Mouse (Mus musculus): ENCODE data around the gene Fanci. TPM values are rescaled to one million over a fixed set of nuclear protein-coding genes. Genes with fewer than 3 reads are reported as not detected.

The Fanci gene
- total RNA-seq, 1 experiment = 33.0 TPM

DNA sequence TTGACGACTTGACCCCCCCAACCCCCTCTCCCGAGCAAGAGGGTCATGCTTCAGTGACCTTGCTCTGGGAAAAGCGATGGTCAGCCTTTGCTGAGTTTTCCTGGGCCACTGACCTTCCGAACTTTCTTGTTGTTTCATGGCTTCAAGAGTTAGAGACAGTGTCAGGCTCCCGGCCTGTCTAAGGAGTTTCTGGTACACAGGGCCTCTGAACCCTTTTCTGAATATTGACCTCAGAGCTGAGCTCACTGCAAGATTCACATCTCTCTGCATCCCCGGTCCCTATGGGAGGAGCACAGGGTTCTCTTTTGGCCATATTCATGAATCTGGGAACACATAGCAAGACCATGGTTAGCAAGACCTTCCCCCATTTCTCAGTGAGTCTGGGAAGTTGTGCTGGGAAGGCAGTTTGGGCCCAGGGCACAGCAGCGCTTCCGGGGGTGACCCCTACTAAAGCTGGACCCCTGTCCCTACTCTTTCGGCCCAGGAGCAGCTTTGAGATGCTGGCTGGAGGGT is 105.1 kb downstream of the Fanci start:
- in situ Hi-C loops (cut with MboI; ENCODE audit: low sequenced_read_pairs in 2 of 2, unreplicated experiment in 2 of 2) = loop anchor here (5.0 to 10.0 kb wide), 2 partner anchors 40 to 98 kb away; no protein-coding TSS in a partner anchor
- TF ChIP-seq ZC3H11A (IDR thresholded peaks at IDR 0.05; ENCODE audit: borderline replicate concordance, low read depth, low read length) = no peak
- Histone ChIP-seq H3K27ac (ENCODE audit: insufficient read depth, low read depth, low read length, poor library complexity, severe bottlenecking) (no peak overlapping the region), H3K9me3 (ENCODE audit: control insufficient read depth, insufficient read depth, low read depth, low read length) (no peaks in the 10 kb centered on the region), H3K4me1 (ENCODE audit: control insufficient read depth in 2 of 2, insufficient read depth in 2 of 2, low read length in 2 of 2, poor library complexity in 1 of 2) (peaks cover 0 to 9% of the 10 kb centered on the region in 2 experiments; a peak in 1 of 4 replicates), H3K9ac (ENCODE audit: insufficient read depth, low read depth, low read length, poor library complexity, severe bottlenecking) (no peak overlapping the region), H3K36me3 (ENCODE audit: control insufficient read depth, insufficient read depth, low read length, poor library complexity, severe bottlenecking) (no peaks in the 10 kb centered on the region), H3K4me3 (ENCODE audit: insufficient read depth in 1 of 2, low read depth in 1 of 2, low read length in 2 of 2, poor library complexity in 1 of 2, severe bottlenecking in 1 of 2) (no peak overlapping the region)
- no peak for DNase-seq (ENCODE audit: low read depth, low spot score)

- peaks cover 0 to 9% of the 10 kb centered on the region in 2 experiments; a peak in 1 of 4 replicates for H3K4me1 ChIP-seq (ENCODE audit: control insufficient read depth in 2 of 2, insufficient read depth in 2 of 2, low read length in 2 of 2, poor library complexity in 1 of 2)
Observed at GRCm38 (mm10) chr7:79497701-79498115, 106.0 kb downstream of the Fanci start.

GRCm38 (mm10) chr7:79498356-79498755 is 106.6 kb downstream of the Fanci start:
- in situ Hi-C loops (cut with MboI; ENCODE audit: low sequenced_read_pairs in 2 of 2, unreplicated experiment in 2 of 2) = loop anchor here (5.0 to 10.0 kb wide), 2 partner anchors 39 to 96 kb away; no protein-coding TSS in a partner anchor
- no peak overlapping the region for H3K27ac ChIP-seq (ENCODE audit: insufficient read depth, low read depth, low read length, poor library complexity, severe bottlenecking)
- H3K9ac ChIP-seq (ENCODE audit: insufficient read depth, low read depth, low read length, poor library complexity, severe bottlenecking) = no peak overlapping the region

More at GRCm38 (mm10) chr7:79497701-79498115, 106.0 kb downstream of the Fanci start:
- Histone ChIP-seq H3K36me3 (ENCODE audit: control insufficient read depth, insufficient read depth, low read length, poor library complexity, severe bottlenecking) (no peaks in the 10 kb centered on the region), H3K9me3 (ENCODE audit: control insufficient read depth, insufficient read depth, low read depth, low read length) (no peaks in the 10 kb centered on the region), H3K27ac (ENCODE audit: insufficient read depth, low read depth, low read length, poor library complexity, severe bottlenecking) (no peak overlapping the region), H3K9ac (ENCODE audit: insufficient read depth, low read depth, low read length, poor library complexity, severe bottlenecking) (no peak overlapping the region), H3K4me3 (ENCODE audit: insufficient read depth in 1 of 2, low read depth in 1 of 2, low read length in 2 of 2, poor library complexity in 1 of 2, severe bottlenecking in 1 of 2) (peak overlapping the region in 1 of 2 experiments; percentile 15; a peak in 2 of 4 replicates)
- in situ Hi-C loops (cut with MboI; ENCODE audit: low sequenced_read_pairs in 2 of 2, unreplicated experiment in 2 of 2) = loop anchor here (5.0 to 10.0 kb wide), 2 partner anchors 40 to 97 kb away; no protein-coding TSS in a partner anchor
- TF ChIP-seq ZC3H11A (IDR thresholded peaks at IDR 0.05; ENCODE audit: borderline replicate concordance, low read depth, low read length) = no peak
- TF ChIP-seq MAFK (IDR thresholded peaks at IDR 0.05; ENCODE audit: insufficient read depth, low read depth, low read length) = no peak
- no peak for TF ChIP-seq HCFC1 (IDR thresholded peaks at IDR 0.05; ENCODE audit: borderline replicate concordance, insufficient read depth, low read length)
- no peak for TF ChIP-seq CHD2 (IDR thresholded peaks at IDR 0.05; ENCODE audit: low read depth, low read length)
- no peak for TF ChIP-seq ZNF384 (IDR thresholded peaks at IDR 0.05; ENCODE audit: low read depth, low read length)
- no peak for DNase-seq (ENCODE audit: low read depth, low spot score)

DNA sequence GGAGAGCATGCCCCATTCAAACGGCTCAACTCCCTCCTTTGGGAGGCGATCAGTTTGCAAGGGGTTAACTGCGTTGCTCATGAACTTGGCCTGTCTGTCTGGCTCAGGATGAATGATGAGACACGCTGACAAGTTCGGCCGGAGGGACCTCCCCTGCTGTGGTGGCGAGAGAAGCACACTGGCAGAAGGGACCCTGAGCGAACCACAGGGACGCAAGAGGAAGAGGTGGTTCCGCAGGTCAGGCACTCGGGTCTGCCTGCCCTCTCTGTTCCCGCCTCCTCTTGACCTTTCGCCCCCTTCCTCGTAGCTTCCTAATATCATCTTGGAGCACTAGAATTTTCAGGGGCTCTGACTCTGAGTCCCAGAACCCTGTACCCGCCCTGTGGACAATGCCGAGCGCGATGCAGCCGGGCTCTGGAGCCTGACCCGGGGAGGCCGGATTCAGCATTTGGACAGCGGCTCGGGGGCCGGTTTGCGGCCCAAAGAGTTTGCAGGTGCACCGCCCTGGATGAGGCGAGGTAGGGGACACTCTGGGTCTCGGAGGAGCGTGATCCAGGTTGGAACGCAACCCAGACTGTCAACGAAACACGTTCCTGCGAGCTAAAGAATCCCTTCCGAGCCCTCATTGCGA is 107.4 kb downstream of the Fanci start:
- H3K36me3 ChIP-seq (ENCODE audit: control insufficient read depth, insufficient read depth, low read length, poor library complexity, severe bottlenecking) = no peaks in the 10 kb centered on the region
- no peaks in the 10 kb centered on the region for H3K9me3 ChIP-seq (ENCODE audit: control insufficient read depth, insufficient read depth, low read depth, low read length)
- TF ChIP-seq CHD2 (IDR thresholded peaks at IDR 0.05; ENCODE audit: low read depth, low read length) = no peak
- no peak for TF ChIP-seq HCFC1 (IDR thresholded peaks at IDR 0.05; ENCODE audit: borderline replicate concordance, insufficient read depth, low read length)
- no peak for TF ChIP-seq ZC3H11A (IDR thresholded peaks at IDR 0.05; ENCODE audit: borderline replicate concordance, low read depth, low read length)
- no peak for TF ChIP-seq MAFK (IDR thresholded peaks at IDR 0.05; ENCODE audit: insufficient read depth, low read depth, low read length)
- no peak for TF ChIP-seq ZNF384 (IDR thresholded peaks at IDR 0.05; ENCODE audit: low read depth, low read length)
- peak overlapping the region; percentile 1 to 47; a peak in 2 of 4 replicates for H3K4me3 ChIP-seq (ENCODE audit: insufficient read depth in 1 of 2, low read depth in 1 of 2, low read length in 2 of 2, poor library complexity in 1 of 2, severe bottlenecking in 1 of 2)
- H3K9ac ChIP-seq (ENCODE audit: insufficient read depth, low read depth, low read length, poor library complexity, severe bottlenecking) = no peak overlapping the region
- no peak overlapping the region for H3K27ac ChIP-seq (ENCODE audit: insufficient read depth, low read depth, low read length, poor library complexity, severe bottlenecking)
- peaks cover 0 to 9% of the 10 kb centered on the region in 2 experiments; a peak in 1 of 4 replicates for H3K4me1 ChIP-seq (ENCODE audit: control insufficient read depth in 2 of 2, insufficient read depth in 2 of 2, low read length in 2 of 2, poor library complexity in 1 of 2)
- DNase-seq (ENCODE audit: low read depth, low spot score) = no peak
- in situ Hi-C loops (cut with MboI; ENCODE audit: low sequenced_read_pairs in 2 of 2, unreplicated experiment in 2 of 2) = loop anchor here (5.0 to 10.0 kb wide), 2 partner anchors 38 to 96 kb away; no protein-coding TSS in a partner anchor

More at GRCm38 (mm10) chr7:79498356-79498755, 106.6 kb downstream of the Fanci start:
- Histone ChIP-seq H3K9me3 (ENCODE audit: control insufficient read depth, insufficient read depth, low read depth, low read length) (no peaks in the 10 kb centered on the region), H3K4me3 (ENCODE audit: insufficient read depth in 1 of 2, low read depth in 1 of 2, low read length in 2 of 2, poor library complexity in 1 of 2, severe bottlenecking in 1 of 2) (no peak overlapping the region), H3K4me1 (ENCODE audit: control insufficient read depth in 2 of 2, insufficient read depth in 2 of 2, low read length in 2 of 2, poor library complexity in 1 of 2) (peaks cover 0 to 9% of the 10 kb centered on the region in 2 experiments; a peak in 1 of 4 replicates), H3K36me3 (ENCODE audit: control insufficient read depth, insufficient read depth, low read length, poor library complexity, severe bottlenecking) (no peaks in the 10 kb centered on the region)
- DNase-seq (ENCODE audit: low read depth, low spot score) = no peak
- no peak for TF ChIP-seq HCFC1 (IDR thresholded peaks at IDR 0.05; ENCODE audit: borderline replicate concordance, insufficient read depth, low read length)
- peak; percentile 55 for TF ChIP-seq MAFK (IDR thresholded peaks at IDR 0.05; ENCODE audit: insufficient read depth, low read depth, low read length)

Other genes with a start within 250 kb of the Fanci start
- gene Mfge8, start 242.9 kb upstream of the Fanci start, total RNA-seq (2012; rRNA removed) = 412 and 560 TPM in 2 replicates
- gene Abhd2, start 118.7 kb upstream of the Fanci start, total RNA-seq (2012; rRNA removed) = 58.9 and 61.9 TPM in 2 replicates
- gene Rlbp1, start 4.9 kb upstream of the Fanci start, total RNA-seq (2012; rRNA removed) = 5.9 and 8.1 TPM in 2 replicates
- 163 and 240 TPM in 2 replicates for gene Polg, start 74.4 kb downstream of the Fanci start, total RNA-seq (2012; rRNA removed)
- gene Rhcg, start 225.7 kb downstream of the Fanci start, total RNA-seq (2012; rRNA removed) = 1.0 and 1.5 TPM in 2 replicates

Data from ES-E14 (cell line).